Mouse (Mus musculus) forebrain, embryonic 16.5 days (tissue): ENCODE measurements at regions not wholly inside any gene's neighbourhood (a gene's known extent, or its start where the extent isn't known, plus 50 kb on each side); places are given as distances from the start of the nearest gene placed in this dataset.

ENCODE experiments used
- ATAC-seq: fragments of 200-750 bp; cut with Nextera tagmentation; 2 replicates; pipeline ENCODE4 v1.8.0; 2017; ENCODE audit warnings: mild to moderate bottlenecking, moderate library complexity
- H3K27ac ChIP-seq: fragments of 300-500 bp; sonication (generic); 2 replicates; pipeline ENCODE4 v1.5.1; 2014; ENCODE audit warnings: low read length, control low read depth
- H3K27me3 ChIP-seq: fragments of 300-500 bp; sonication (generic); replicated peaks from 2 replicates; pipeline ENCODE4 v1.6.1; 2014; ENCODE audit warnings: low read length; ENCODE audit not compliant: control insufficient read depth, insufficient read depth
- H3K36me3 ChIP-seq: fragments of 300-500 bp; sonication (generic); 2 replicates; pipeline ENCODE4 v1.6.1; 2014; ENCODE audit not compliant: control insufficient read depth, insufficient read depth
- H3K4me1 ChIP-seq: fragments of 300-500 bp; sonication (generic); replicated peaks from 2 replicates; pipeline ENCODE4 v1.6.1; 2014; ENCODE audit warnings: low read length; ENCODE audit not compliant: control insufficient read depth, insufficient read depth
- H3K4me2 ChIP-seq: fragments of 300-500 bp; sonication (generic); 2 replicates; pipeline ENCODE4 v1.6.1; 2014; ENCODE audit warnings: mild to moderate bottlenecking, low read length, control low read depth
- H3K4me3 ChIP-seq: fragments of 300-500 bp; sonication (generic); replicated peaks from 2 replicates; pipeline ENCODE4 v1.5.1; 2014; ENCODE audit warnings: mild to moderate bottlenecking, low read length, control low read depth
- H3K9ac ChIP-seq: fragments of 300-500 bp; sonication (generic); replicated peaks from 2 replicates; pipeline ENCODE4 v1.6.1; 2014; ENCODE audit warnings: low read depth, low read length, control low read depth
- H3K9me3 ChIP-seq: fragments of 300-500 bp; sonication (generic); 2 replicates; pipeline ENCODE4 v1.6.1; 2016; ENCODE audit warnings: low read length; ENCODE audit not compliant: control insufficient read depth
- WGBS: fragments of 180-500 bp; shearing (Covaris S2); extraction: QIAGEN DNeasy Blood & Tissue Kit; methylation state at CpG from one replicate; pipeline ENCODE4 v1.1.7; 2014; 5-methylcytosine and 5-hydroxymethylcytosine counted together

GRCm38 (mm10) chr3:147896751-147897150, 1044.6 kb downstream of the Ttll7 start:
- ATAC-seq = no peak; the same call in 1 of the 2 replicates
- Histone ChIP-seq H3K9ac (no peak overlapping the region), H3K4me1 (no peaks in the 10 kb centered on the region), H3K27me3 (no peaks in the 10 kb centered on the region), H3K36me3 (no peaks in the 10 kb centered on the region), H3K4me3 (no peak overlapping the region), H3K4me2 (no peak overlapping the region), H3K27ac (no peak overlapping the region), H3K9me3 (no peaks in the 10 kb centered on the region)
- WGBS = 62% methylated on average over 1 of the region's 1 CpGs

- H3K27me3 ChIP-seq = no peaks in the 10 kb centered on the region
- H3K4me2 ChIP-seq = no peak overlapping the region
- H3K4me3 ChIP-seq = no peak overlapping the region
- 75% methylated on average over 5 of the region's 5 CpGs for WGBS
- H3K9me3 ChIP-seq = no peaks in the 10 kb centered on the region
- H3K4me1 ChIP-seq = peaks cover under 1% of the 10 kb centered on the region
- H3K9ac ChIP-seq = no peak overlapping the region
- H3K36me3 ChIP-seq = no peaks in the 10 kb centered on the region
- ATAC-seq = no peak
- no peak overlapping the region for H3K27ac ChIP-seq
These were observed 1039.5 kb downstream of the Ttll7 start for GRCm38 (mm10) chr3:147891682-147892081.

GRCm38 (mm10) chr3:147886261-147886893, 1034.2 kb downstream of the Ttll7 start:
- Histone ChIP-seq H3K4me1 (peaks cover 12% of the 10 kb centered on the region), H3K27me3 (no peaks in the 10 kb centered on the region), H3K27ac (peak overlapping the region; percentile 82), H3K9ac (peak overlapping the region; percentile 31; the same call in 1 of the 2 replicates), H3K4me2 (peak overlapping the region; percentile 15; the same call in 1 of the 2 replicates), H3K9me3 (no peaks in the 10 kb centered on the region), H3K36me3 (no peaks in the 10 kb centered on the region), H3K4me3 (0 out of 2 replicates have a peak overlapping the region, but pooled peaks have one; percentile 10)
- ATAC-seq = peak; percentile 93
- 28% methylated on average over 10 of the region's 10 CpGs for WGBS

- Histone ChIP-seq H3K27me3 (no peaks in the 10 kb centered on the region), H3K4me1 (peaks cover 12% of the 10 kb centered on the region), H3K4me3 (no peak overlapping the region), H3K4me2 (no peak overlapping the region), H3K36me3 (no peaks in the 10 kb centered on the region), H3K27ac (no peak overlapping the region), H3K9me3 (no peaks in the 10 kb centered on the region), H3K9ac (no peak overlapping the region)
- no peak for ATAC-seq
- WGBS = 62% methylated on average over 10 of the region's 10 CpGs
These were observed 1030.9 kb downstream of the Ttll7 start for GRCm38 (mm10) chr3:147882936-147883645.

- peaks cover 5% of the 10 kb centered on the region; the same call in 1 of the 2 replicates for H3K4me1 ChIP-seq
- ATAC-seq = no peak
- no peak overlapping the region for H3K9ac ChIP-seq
- H3K4me3 ChIP-seq = no peak overlapping the region
- WGBS = 76% methylated on average over 3 of the region's 3 CpGs
- H3K9me3 ChIP-seq = no peaks in the 10 kb centered on the region
- no peaks in the 10 kb centered on the region for H3K36me3 ChIP-seq
- no peak overlapping the region for H3K27ac ChIP-seq
- no peaks in the 10 kb centered on the region for H3K27me3 ChIP-seq
- H3K4me2 ChIP-seq = no peak overlapping the region
These were observed 1026.5 kb downstream of the Ttll7 start for GRCm38 (mm10) chr3:147878690-147879089.

- Histone ChIP-seq H3K27ac (no peak overlapping the region), H3K36me3 (no peaks in the 10 kb centered on the region), H3K4me1 (no peaks in the 10 kb centered on the region), H3K9me3 (no peaks in the 10 kb centered on the region), H3K9ac (no peak overlapping the region), H3K4me2 (no peak overlapping the region), H3K4me3 (no peak overlapping the region), H3K27me3 (no peaks in the 10 kb centered on the region)
- 47% methylated on average over 3 of the region's 3 CpGs for WGBS
- ATAC-seq = no peak
These were observed 1016.1 kb downstream of the Ttll7 start for GRCm38 (mm10) chr3:147868281-147868680.

- Histone ChIP-seq H3K4me2 (no peak overlapping the region), H3K9me3 (no peaks in the 10 kb centered on the region), H3K27ac (no peak overlapping the region), H3K9ac (no peak overlapping the region), H3K36me3 (no peaks in the 10 kb centered on the region), H3K4me3 (no peak overlapping the region), H3K27me3 (no peaks in the 10 kb centered on the region), H3K4me1 (no peaks in the 10 kb centered on the region)
- WGBS = 55% methylated on average over 4 of the region's 4 CpGs
- ATAC-seq = no peak
These were observed 1001.2 kb downstream of the Ttll7 start for GRCm38 (mm10) chr3:147853346-147853745.

- WGBS = 94% methylated on average over 2 of the region's 2 CpGs
- Histone ChIP-seq H3K9ac (no peak overlapping the region), H3K4me2 (no peak overlapping the region), H3K27me3 (no peaks in the 10 kb centered on the region), H3K27ac (no peak overlapping the region), H3K4me3 (no peak overlapping the region), H3K36me3 (no peaks in the 10 kb centered on the region), H3K4me1 (no peaks in the 10 kb centered on the region), H3K9me3 (no peaks in the 10 kb centered on the region)
- no peak for ATAC-seq
These were observed 1000.7 kb downstream of the Ttll7 start for GRCm38 (mm10) chr3:147852830-147853229.

- Histone ChIP-seq H3K36me3 (no peaks in the 10 kb centered on the region), H3K27me3 (no peaks in the 10 kb centered on the region), H3K27ac (no peak overlapping the region), H3K9ac (no peak overlapping the region), H3K4me3 (no peak overlapping the region), H3K4me2 (no peak overlapping the region), H3K9me3 (no peaks in the 10 kb centered on the region), H3K4me1 (no peaks in the 10 kb centered on the region)
- 88% methylated on average over 3 of the region's 3 CpGs for WGBS
- no peak for ATAC-seq
These were observed 989.2 kb downstream of the Ttll7 start for GRCm38 (mm10) chr3:147841357-147841756.
